Mouse (Mus musculus) urinary bladder, postnatal 14 days (tissue): ENCODE measurements around the gene Ralgapa2.

ENCODE experiments used
- DNase-seq: peaks from one replicate; pipeline ENCODE4 v3.0.0; 2021; ENCODE audit warnings: low spot score

The Ralgapa2 gene

DNA sequence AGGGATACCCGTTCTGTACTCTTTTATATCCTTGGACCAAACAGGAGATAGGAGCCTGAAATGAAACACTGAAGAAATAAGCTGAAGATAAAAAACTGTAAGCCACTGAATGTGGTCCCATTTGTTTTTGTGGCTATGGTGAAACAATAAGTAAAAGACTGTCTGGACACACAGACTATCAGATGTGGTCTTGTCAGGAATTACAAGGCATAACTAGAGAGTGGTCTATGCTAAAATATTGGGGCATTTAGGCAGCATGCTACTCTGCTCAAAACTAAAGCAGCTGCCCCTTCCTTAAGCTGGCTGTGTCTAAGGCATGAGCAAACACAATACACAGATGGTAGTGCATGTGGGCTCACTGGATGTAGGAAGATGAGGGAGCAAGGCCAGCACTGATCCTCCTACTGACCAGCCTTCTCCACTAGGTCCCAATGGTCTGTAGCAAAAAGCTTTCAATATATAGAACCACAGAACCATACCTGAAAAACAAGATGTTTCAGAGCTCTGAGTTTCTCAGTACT lies 211.6 kb downstream of the Ralgapa2 start:
- no peak for DNase-seq

DNA sequence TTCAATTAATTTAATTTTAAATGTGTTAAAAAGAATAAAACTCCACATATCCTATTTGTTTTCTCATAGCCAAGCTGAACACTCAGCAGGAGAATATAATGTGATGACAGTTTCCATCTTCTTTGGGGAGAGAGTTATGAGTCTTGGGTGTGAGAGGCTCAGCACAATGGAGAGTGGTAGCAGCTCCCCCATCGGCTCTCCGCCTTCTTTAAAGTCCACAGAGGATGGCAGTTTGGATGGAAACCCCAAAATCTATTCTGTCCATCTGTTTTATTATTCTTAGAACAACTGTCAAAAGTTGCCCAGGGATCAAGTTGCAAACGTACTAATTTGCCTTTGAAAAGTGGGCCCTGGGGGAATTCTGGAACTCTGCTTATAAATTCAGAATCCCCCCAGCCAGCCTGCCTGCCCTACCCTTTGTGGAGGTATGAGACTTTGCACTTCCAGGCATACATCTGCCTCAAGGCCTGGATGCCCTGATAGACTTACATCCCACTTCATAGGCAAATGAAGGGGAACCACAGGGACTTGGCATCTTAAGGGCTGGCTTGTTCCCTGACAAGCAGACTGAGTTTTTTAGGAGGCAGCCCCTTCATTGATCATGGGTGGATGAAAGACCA lies 212.2 kb downstream of the Ralgapa2 start:
- DNase-seq, result no peak

DNA sequence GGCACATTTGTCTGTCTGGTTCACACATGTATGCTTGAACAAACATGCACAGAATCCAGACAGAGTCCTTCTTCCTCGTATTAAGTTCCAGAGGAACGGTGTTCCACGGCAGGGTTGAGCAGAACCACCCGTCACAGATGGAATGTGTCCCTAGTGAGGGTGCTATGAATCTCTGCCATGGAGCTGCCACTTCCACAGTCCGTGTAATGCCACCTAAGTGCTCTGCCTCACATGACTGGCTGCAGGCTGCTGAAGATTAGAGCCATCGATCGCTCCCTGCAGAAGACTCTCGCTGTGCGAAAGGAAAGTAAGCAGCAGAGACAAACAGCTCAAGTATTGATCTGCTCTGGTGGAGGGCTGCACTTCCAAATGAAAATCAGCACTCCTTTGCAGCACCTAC lies 218.6 kb downstream of the Ralgapa2 start:
- no peak for DNase-seq

DNA sequence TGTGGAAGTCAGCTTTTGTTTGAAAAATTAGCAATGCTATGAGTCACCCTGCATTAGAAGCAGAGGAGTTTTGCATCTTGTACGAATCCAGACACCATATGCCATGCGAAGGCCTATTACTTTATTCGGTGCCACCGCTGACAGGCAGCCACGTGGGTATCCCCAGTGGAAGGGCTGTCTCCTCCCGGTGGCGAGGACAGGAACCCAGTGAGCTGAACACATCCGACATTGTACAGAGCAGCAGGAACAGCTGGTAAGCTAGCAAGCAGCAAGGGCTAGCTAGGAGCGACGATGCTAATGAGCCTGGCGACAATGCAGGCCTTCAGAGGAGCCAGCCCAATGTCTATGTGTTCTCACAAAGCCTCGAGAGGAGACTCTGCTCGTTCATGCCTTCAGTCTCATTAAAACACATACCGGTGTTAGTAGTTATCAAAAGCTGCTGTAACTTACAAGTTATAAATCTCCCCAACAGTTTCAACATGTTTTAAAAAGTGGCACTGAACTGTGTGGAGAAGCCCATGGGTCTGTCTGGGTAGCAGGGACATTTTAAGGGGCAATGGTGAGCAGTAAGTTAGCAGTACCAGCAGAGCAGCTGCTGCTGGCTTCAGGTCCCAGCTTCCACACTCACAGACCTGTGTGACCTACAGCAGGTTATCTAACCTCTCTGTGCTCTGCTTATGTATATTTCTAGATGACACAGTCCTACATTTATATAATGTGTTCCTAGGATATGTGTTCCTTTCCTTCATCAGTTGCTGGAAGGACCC lies 221.1 kb downstream of the Ralgapa2 start:
- no peak for DNase-seq

DNA sequence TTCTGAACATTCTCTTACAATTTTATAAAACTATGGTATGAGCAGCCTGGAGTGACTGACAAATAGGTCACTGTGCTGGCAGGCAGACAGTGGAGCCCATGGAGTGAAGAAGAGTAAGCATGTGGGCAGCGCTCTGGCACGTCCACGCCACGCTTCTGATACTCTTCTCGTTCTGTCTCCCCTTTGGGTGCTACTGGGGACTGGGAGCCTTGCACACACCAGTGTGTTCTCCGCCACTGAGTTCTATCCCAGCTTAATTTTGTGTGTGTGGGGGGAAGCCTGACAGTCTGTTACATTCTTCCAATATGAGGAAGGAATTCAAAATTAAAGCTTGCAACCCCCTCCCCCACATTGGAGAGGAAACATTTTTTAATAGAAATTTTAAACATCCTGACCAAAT lies 221.8 kb downstream of the Ralgapa2 start:
- DNase-seq, result no peak

DNA sequence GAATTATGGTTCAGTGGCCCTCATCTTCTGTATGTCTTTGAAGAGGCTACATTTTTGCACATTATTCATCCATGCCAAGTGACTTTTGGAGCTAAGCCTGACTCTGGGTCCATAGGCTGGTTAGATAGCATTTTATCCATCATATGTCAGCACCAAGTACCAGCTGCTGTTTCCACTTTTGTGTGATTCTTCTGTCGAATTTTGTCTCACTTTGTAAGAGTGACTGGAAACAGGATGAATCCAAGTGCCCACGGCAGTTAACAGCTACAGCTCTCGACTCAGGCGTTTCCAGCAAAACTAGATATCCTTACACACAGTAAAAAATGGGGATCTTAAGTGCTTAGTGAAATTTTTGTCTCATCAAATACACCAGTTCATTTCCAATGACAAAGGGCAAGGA lies 222.8 kb downstream of the Ralgapa2 start:
- no peak for DNase-seq

DNA sequence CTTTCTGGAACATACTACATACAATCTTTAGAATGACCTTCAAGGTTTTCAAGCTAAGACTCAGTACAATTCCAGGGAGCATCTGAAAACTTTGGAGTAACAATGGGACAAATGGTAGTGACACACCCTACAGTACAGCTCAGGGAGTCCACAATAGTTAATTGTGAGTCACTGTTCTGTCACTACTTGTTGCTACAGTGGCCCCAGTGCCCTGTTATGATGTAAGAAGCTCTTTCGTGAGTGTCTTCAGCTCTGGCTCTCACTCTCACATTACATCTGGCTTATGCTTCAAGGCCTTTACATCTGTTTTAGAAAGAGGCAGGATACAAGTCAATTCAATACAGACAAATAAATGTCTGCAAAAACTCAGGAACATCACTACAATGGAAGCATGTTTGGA lies 223.8 kb downstream of the Ralgapa2 start:
- no peak for DNase-seq

DNA sequence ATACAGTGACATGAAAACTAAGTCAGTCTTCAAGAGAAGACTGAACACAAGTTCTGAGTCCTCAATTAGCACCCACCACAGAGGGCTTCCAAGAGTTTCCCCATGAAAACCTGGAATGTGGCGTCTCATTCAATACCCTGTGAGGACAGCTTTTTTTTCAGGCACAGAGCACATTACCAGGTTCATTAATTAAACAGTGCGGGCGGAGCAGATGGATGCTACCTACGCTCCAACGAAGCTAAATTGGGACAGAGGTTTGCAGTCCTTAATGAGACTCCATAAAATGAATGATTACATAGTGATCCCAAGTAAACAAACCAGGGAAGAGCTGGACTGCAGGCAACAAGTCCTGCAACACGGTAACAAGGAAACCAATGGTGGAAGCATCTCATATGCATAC lies 224.6 kb downstream of the Ralgapa2 start:
- no peak for DNase-seq

DNA sequence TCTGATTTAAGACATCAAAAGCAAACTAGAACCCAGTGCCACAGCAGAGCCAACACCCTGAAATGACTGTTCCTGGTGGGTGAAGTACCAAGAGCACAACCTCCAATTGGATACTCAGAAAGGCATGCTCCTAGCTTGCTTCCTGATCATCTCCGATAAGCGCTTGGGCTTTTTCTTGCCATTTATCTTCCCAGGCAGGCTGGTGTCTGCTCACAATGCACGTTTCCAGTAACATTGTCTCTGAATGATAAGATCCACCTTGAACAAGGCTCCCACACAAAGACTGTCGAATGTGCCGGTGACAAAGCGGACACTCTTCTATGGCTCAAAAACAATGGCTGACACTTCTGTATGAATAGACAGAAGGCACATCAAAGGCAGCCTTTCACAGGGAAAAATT lies 230.8 kb downstream of the Ralgapa2 start:
- DNase-seq, result no peak

DNA sequence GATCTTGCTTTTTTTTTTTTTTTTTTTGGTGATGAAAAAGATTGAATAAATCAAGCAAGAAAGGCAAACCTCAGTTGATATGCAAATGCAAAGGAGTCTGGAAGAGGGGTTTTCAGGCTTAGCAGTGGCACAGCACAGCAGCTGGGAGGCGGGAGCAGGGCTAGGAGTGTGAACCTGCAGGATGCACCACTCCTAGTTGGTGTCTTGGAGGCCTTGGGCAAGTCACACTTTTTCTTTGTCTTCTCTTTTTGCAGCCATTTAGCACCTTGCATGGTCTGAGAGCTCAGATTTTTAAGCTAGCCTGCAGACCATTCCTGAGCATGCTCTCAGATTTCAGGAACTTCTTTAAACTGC lies 231.2 kb downstream of the Ralgapa2 start:
- no peak for DNase-seq

DNA sequence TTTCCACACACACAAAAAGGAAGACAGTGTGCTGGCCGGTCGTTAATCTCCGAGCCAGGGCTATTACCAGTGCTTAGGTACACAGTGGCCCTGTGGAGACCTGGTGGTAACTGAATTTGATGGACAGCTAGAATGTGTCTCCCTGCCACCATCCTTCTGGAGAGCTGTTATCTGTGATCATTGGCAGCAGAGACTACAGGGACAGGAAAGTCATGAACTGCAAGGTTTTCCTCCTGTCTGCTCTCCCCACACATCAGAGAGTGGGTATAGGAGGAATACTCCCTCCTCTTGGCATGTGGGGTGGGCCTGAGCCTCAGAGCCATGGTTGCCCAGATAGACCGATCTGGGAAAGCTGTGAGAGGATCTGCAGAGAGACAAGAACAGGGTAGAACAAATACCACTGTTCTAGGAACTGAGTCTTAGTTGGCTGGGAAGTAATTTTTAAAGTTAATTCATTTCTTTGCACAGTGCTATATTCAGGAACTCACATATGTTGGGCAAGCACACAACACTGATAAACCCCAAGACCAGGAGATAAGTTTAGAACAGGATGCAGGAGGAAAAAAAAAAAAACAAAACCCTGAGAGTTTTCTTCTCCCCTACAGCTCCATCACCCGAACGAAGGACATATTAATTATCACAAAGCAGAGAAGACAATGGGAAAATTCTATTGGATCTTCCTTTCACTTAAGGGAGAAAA lies 231.8 kb downstream of the Ralgapa2 start:
- DNase-seq, result no peak

DNA sequence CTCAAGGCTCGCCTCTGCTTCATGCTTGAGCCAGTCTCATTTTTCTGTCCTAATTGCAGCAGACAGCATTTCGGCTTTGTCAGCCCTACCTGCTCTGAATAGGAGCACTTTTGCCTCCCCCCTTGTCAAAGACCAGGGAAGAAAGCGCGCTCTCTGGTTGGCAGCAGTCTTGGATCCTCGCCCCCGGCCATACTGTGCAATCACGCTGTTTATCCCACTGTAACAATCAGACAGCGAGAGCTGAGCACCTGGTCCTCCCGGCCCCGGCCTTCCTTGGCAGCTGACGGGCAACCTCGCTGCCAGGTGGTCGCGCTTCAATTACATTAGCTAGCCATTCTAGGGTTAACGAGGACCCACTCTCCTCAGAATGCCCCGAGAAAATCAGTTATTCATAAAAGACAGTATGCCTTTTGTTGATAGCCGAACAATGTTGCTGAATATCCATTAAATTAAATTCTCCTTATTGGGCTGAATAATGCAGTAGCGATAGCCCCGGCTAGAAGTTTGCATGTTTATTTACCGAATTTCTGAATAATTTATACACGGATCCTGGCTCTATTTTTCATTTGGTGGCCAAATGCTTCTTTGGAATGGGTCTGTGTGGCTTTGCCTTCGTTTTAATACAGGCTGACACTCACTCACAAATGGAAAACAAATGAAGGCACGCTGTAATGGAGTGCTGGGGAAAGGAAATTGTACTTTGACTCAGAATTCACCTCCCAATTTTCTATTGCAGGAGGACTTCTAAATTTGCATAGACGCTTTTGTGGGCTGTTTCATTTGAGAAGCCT lies 232.5 kb downstream of the Ralgapa2 start:
- DNase-seq, result no peak

DNA sequence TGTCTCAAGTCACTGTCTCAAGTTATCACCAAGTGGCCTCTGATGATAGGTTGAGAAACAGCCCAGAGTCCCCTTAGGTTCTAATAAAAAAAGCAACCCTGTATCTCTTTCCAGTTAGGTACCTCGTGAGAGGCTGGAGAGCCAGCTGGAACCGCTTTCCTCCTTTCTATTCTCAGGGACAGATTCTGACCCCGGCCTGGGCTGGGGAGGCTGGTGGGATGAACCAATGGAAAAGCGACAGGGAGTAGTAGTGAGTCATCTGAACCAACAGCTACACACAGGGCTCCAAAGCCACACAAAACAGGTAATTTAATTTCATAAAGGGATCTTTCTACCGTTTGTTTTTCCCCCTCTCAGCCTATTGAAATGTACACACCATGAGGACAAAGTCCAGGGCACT lies 233.8 kb downstream of the Ralgapa2 start:
- no peak for DNase-seq

DNA sequence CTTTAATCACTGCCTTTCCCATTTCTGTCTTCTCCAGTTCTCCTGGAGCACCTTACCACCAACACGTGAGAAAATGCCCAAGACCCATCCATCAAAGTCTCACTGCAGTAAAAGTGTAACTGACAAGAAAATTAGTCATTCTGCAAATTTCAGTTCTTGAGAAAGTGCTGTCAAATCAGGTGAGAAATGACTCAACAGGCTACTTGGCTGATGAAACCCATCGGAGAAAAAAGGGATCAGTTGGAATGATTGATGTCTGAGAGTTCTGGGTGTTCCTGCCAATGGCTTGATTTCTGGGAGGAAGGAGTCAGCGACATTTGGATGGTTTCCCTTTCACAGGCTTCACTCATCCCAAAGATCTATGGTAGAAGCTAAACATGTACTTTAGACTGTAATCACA lies 245.6 kb downstream of the Ralgapa2 start:
- DNase-seq, result no peak

DNA sequence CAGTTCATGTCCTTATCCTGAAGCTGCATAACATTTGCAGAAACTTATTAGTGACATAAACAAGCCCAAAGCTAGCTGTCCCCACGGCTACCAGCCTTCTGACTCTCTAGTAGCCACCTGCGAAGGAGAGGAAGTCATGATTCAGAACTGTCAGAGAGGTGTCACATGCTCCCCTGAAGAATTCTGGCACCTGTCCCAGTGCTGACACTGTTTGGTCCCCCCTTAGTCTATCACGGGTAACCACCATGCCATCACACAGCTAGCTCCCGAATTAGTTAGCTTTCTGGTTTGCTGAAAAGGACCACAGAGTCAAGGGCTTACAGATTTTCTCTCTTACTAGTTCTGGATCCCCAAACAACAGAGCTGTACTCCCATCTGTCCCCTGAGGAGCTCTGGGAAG lies 247.1 kb downstream of the Ralgapa2 start:
- DNase-seq, result no peak

DNA sequence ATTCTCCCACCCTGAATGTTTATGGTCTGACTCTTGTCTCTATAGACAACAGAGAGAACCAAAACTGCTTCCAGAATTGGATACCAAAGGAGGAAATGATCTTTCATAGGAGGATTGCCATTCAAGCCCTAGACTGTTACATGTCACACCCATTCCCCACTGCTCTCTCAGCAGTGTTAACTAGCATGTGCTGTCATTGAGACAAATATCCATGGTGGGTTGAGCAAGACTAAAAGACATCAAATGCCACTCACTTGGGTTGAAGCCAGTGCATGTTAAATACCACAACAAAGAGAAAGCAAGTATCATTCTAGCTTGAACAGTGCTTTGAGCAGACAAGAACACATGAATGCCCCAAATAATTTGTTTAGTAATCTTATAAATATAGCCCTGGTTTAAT lies 249.2 kb downstream of the Ralgapa2 start:
- DNase-seq, result no peak

DNA sequence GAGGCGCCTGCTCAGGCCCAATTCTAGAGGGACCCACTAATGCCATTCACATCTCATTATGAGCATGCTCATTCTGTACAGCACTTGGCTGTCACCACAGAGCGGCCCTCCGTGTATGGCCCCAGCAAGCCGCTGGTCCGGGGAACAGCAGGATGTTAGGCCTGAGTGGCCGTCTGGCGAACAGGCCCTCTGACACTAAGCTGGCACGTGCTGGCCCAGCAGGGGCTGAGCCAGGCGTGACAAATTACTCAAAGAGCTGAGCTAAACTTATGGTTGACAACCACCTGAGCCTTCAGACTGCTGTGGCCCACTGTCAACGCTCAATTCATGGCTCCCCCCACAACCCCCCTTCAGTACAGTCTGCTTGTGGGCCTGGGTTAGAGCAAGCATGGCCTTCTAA lies 249.9 kb downstream of the Ralgapa2 start:
- no peak for DNase-seq

DNA sequence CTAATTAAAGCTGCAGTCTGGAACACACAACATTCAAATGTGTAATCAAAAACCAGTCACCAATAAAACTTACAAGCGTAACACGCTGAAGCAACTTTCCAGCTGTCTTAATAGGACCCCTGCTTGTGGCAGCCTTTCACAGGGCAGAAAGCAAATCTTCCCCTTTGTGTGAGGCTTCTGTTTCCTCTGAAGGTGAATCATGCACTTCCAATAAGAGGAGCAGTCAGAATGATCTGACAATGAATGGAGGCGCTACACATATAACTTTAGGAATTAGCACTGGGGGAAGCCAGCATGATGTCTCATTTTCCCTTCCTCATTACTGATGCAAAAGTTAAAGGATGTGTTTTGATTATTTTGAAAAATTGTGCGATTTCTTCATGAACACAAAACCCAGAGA lies 251.0 kb downstream of the Ralgapa2 start:
- DNase-seq, result no peak

DNA sequence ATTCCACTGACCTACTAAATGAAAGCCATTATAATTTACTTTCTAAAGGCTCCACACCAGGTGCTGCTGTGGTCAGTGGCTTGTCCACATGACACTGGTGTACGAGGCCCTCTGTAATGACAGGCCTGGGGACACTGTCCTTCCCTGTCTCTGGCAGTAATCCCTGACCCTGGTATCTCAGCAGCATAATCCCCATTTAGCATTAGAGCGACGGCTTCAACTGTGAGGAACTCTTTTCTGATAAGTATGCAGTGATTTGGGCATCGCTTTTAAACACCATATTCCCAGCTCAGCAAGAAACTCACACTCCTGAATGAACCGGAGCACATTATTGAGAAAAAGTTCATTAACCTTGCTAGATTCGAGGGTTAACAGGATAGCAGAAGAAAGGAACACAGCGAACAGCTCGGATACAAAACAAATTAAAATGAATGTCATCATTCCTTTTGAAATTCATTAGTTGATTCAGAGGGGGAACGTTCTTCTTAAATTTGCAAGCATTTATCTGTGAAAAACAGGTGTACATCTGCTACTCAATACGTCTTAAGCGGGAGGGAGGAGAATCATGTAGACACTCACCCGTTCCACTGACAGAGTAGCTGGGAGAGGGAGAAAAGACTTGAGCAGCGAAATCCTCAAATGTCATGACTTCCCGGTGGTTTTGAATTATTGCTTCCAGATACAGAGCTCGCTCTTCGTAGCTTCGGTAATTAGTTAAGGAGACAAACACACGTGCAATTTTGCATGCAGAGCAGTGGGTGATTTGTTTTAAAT lies 252.2 kb downstream of the Ralgapa2 start:
- DNase-seq, result no peak

DNA sequence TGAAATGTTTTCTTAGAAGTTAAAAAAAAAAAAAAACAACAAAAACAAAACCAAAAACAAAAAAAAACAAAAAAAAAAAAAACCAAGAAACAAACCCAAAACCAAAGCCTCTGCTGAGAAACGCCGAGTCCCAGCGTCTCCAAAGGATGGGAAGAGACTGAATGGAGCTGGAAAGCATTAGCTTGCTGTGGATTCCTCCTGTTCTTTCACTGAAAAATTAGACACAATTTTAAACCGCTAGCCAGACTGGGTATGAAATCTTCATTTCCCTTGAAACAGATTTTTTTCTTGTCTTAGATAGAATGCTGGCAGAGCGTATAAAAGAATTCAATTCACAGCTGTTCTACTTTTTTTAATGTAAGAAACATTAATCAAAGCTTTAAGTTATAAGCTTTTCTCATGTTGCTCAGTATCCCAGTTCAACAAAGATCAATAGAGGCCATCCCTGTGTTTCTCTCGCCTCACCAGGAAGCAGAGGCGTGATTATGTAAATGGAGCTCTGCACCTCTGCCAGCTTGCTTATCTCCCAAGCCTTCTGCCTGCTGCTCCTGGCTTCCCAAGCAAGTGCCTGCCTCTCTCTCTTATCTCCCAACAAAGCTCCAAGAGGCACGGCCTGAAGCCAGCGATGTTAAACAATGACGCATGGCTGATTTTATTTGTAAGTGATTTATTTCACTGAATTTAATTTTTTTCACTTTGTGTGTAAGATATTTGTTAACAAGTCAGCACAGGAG lies 253.2 kb downstream of the Ralgapa2 start:
- DNase-seq, result no peak

DNA sequence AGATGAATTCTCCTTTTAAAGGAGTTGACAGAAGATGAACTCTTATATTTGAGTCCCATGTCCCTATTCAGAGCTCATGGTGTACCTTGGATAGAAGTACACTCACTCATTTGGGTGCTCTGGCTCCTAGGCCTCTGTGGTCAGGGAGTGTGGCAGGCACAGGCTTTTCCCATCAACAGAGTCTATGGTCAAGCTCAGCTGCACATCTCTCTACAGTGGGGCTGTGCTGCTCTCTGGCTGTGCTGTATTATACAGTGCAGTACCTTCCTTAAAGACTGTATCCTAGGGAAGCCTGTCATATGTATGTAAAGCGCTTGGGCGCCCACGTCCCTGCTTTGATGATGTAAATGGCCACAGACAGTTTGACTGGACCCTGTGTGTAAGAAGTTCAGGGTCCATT lies 254.5 kb downstream of the Ralgapa2 start:
- DNase-seq, result no peak
